Mouse (Mus musculus) C3H10T1/2 (cell line): ENCODE results near the gene Vmn1r72. TPM values are rescaled to one million over a fixed set of nuclear protein-coding genes. Genes with fewer than 3 reads are reported as not detected.

Experiments used
- polyA plus RNA-seq, 2 experiments: library from polyadenylated mRNA; unstranded; fragments of >200 nt; fragmentation: generic; extraction: Trizol; gene quantifications; one replicate each; pipeline ENCODE4 v1.2.1; 2012; ENCODE audit warnings: missing spikeins in 2 of 2

Vmn1r72 gene
- polyA plus RNA-seq: not detected

DNA sequence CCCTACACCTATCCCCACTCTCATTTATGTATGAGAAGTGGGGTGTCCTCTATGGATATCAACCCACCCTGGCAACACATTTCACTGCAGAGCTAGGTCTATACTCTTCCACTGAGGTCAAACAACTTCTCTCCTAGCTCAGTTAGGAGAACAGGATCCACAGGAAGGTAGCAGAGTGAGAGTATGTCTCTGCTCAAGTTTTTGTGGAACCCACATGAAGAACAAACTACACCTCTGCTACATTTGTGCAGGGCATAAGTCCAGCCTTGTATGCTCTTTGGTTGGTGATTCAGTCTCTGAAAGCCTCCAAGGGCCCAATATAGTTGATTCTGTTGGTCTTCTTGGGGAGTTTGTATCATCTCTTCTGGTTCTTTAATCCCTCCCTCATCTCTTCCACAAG lies at the start of gene Vmn1r72:
Gene Vmn1r72 (minus strand): TSS at position 101 of the 400 bp plus-strand sequence.

Other genes starting within 250 kb of the Vmn1r72 start
- under 1 TPM in 1 of 2 experiments, not detected in 1; 0.01 TPM for gene Zscan4-ps2, start 165.8 kb downstream of the Vmn1r72 start, polyA plus RNA-seq
- gene Zscan4-ps3, start 70.8 kb downstream of the Vmn1r72 start, polyA plus RNA-seq: not detected
- gene Vmn1r73, start 50.1 kb upstream of the Vmn1r72 start, polyA plus RNA-seq: not detected
- gene Vmn1r74, start 153.8 kb upstream of the Vmn1r72 start, polyA plus RNA-seq: not detected
- not detected for gene Vmn1r75, start 194.5 kb upstream of the Vmn1r72 start, polyA plus RNA-seq